Mouse (Mus musculus) thymus, postnatal 36 days (tissue): ENCODE results near the gene Vmn1r192.
"Not testable (repeated sequence)": the region's sequence is repeated elsewhere in the genome, so short reads cannot be mapped to it uniquely, and the experiment has no call there.

Experiments used
- DNase-seq, 2 experiments: peaks; one replicate each; pipeline ENCODE4 v3.0.0; 2022; ENCODE audit warnings: mixed read lengths in 2 of 2

Vmn1r192 gene

GRCm38 (mm10) chr13:22191041-22191440 lies at the start of gene Vmn1r192:
Vmn1r192 (minus strand) TSS chr13:22191141.
- DNase-seq, result no peak

- DNase-seq, result not testable (repeated sequence)
Observed at GRCm38 (mm10) chr13:22223060-22223459, 32.1 kb upstream of the Vmn1r192 start, which contains the start of gene Vmn1r193. Vmn1r193 (minus strand) TSS chr13:22223160.

DNA sequence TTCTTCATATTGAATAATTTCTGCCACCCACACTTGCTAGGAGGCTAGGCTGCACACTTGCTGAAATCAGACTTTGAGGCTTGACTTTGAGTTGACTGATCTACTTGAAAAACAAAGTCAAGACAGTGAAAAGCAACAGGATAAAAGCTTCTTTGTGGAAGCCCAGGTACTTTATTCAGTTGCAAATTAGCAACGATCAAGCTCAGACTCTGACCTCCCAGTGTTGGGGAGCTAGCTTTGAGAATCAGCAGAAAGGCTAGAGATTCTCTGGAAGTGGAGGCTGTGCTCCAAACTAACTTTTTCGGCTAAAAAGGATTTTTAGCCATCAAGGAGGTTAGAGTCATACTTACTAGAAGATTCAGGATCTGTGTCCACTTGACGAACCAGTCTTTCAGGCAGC lies 1.8 kb upstream of the Vmn1r192 start:
- not testable (repeated sequence) for DNase-seq

- DNase-seq, result no peak
Observed at GRCm38 (mm10) chr13:22190385-22190784, 556 bp downstream of the Vmn1r192 start.

- no peak for DNase-seq
Observed at GRCm38 (mm10) chr13:22189313-22189712, 1.6 kb downstream of the Vmn1r192 start.

DNA sequence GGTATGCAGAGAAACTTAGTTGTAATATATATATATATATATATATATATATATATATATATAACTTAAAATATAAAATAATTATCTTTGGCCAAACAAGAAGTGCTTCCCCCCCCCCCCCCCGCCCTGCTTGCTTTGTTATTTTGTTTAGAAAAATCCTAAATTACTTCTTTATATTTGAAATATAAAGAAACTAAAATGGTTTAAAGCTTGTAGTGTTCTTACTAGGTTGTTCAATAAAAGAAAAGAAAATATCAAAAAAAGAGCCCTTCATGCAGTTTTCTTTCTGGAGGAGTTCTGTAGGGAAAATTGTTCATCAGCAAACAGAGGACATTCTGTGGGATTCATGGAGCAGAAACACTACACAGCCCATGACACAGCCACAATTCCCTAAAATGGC lies 7.1 kb downstream of the Vmn1r192 start, which contains the start of gene Vmn1r191:
Gene Vmn1r191 (minus strand): TSS at position 101 of the 400 bp plus-strand sequence.
- DNase-seq, result no peak

- no peak for DNase-seq
Observed at GRCm38 (mm10) chr13:22168416-22168815, 22.5 kb downstream of the Vmn1r192 start.

DNA sequence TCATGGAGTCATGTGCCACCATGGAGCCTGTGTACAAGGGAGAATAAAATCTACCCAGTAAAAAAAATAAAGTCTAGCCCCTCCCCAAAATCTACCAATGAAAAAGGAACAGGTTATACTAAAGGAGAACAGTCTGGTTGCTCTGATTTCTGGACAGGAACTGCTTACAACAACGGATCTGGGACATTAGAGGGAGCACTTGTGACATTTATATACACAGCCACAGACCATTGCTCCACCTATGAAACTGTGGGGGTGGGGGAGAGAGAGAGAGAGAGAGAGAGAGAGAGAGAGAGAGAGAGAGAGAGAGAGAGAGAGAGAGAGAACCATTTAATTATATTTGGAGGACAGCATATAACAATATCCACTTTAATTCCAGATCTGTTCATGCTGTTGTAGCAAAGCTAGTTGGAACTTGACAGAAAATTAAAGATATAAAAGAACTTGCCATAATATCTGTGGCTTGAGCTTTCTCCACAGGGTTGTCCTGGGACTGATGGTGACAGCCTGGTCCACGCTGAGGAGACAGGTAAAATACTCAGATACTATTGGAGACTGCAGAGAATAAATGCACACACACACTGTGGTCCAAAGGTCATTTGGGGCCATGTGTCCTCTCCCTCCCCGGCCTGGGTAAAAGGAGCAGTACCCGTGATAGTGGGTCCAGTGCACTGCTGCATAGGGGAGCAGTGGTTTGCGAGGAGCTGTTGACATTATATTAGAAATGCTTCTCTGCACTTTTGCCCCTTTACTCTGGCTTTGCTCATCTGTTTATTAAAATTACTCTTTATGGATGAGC lies 54.2 kb downstream of the Vmn1r192 start:
- not testable (repeated sequence) for DNase-seq
